Mouse (Mus musculus) retina, adult 2 months (tissue): ENCODE results near the gene Rbm4b.
"Not testable (repeated sequence)": the region's sequence is repeated elsewhere in the genome, so short reads cannot be mapped to it uniquely, and the experiment has no call there.

Experiments used
- DNase-seq: peaks from one replicate; pipeline ENCODE4 v3.0.0-alpha.2; 2012; ENCODE audit warnings: low read depth, low spot score

Rbm4b gene

GRCm38 (mm10) chr19:4745057-4745456 is 11.2 kb upstream of the Rbm4b start:
- DNase-seq: no peak

GRCm38 (mm10) chr19:4745681-4746080 is 10.6 kb upstream of the Rbm4b start:
- DNase-seq: no peak

- DNase-seq: no peak
These were observed 9.7 kb upstream of the Rbm4b start for GRCm38 (mm10) chr19:4746611-4747010.

- no peak for DNase-seq
These were observed 8.5 kb upstream of the Rbm4b start for GRCm38 (mm10) chr19:4747631-4748312.

GRCm38 (mm10) chr19:4748493-4748892 is 7.8 kb upstream of the Rbm4b start:
- no peak for DNase-seq

GRCm38 (mm10) chr19:4749975-4750374 is 6.3 kb upstream of the Rbm4b start:
- DNase-seq: no peak

GRCm38 (mm10) chr19:4755565-4756192 is 618 bp upstream of the Rbm4b start:
- peak; percentile 75 for DNase-seq

- DNase-seq: no peak
These were observed 624 bp downstream of the Rbm4b start for GRCm38 (mm10) chr19:4756921-4757320.

GRCm38 (mm10) chr19:4760544-4760943 is 4.2 kb downstream of the Rbm4b start:
- not testable (repeated sequence) for DNase-seq

- DNase-seq: no peak
These were observed 6.6 kb downstream of the Rbm4b start for GRCm38 (mm10) chr19:4762876-4763275.

GRCm38 (mm10) chr19:4767507-4768148 is 11.3 kb downstream of the Rbm4b start:
- no peak for DNase-seq

GRCm38 (mm10) chr19:4772785-4773184 is 16.5 kb downstream of the Rbm4b start:
- no peak for DNase-seq

- no peak for DNase-seq
These were observed 26.6 kb downstream of the Rbm4b start for GRCm38 (mm10) chr19:4782891-4783290.

GRCm38 (mm10) chr19:4785206-4785605 is 28.9 kb downstream of the Rbm4b start:
- no peak for DNase-seq

- DNase-seq: no peak
These were observed 30.0 kb downstream of the Rbm4b start for GRCm38 (mm10) chr19:4786313-4786712.

GRCm38 (mm10) chr19:4793281-4793830 is 37.1 kb downstream of the Rbm4b start:
- no peak for DNase-seq

- peak; percentile 99 for DNase-seq
These were observed 37.6 kb downstream of the Rbm4b start, which contains the start of gene Rbm4 for GRCm38 (mm10) chr19:4793831-4794422. Rbm4 (minus strand) TSS chr19:4793901.

- DNase-seq: no peak
These were observed 39.6 kb downstream of the Rbm4b start for GRCm38 (mm10) chr19:4795929-4796328.

- DNase-seq: no peak
These were observed 41.5 kb downstream of the Rbm4b start for GRCm38 (mm10) chr19:4797846-4798245.

GRCm38 (mm10) chr19:4799083-4799482 is 42.8 kb downstream of the Rbm4b start:
- no peak for DNase-seq

GRCm38 (mm10) chr19:4802691-4803091 is 46.4 kb downstream of the Rbm4b start:
- no peak for DNase-seq

- DNase-seq: no peak
These were observed 47.0 kb downstream of the Rbm4b start for GRCm38 (mm10) chr19:4803283-4803682.
